Mouse (Mus musculus) heart, adult 11 months (tissue): Measurements from ENCODE around the gene Psmf1.
A peak's percentile ranks its signal among the peaks of the same experiment; 100 is the strongest.

Experiments
- DNase-seq: peaks from one replicate; pipeline ENCODE4 v3.0.0; 2022

Psmf1 gene

GRCm38 (mm10) chr2:151733151-151733865 is 10.7 kb downstream of the Psmf1 start:
- DNase-seq = peak; percentile 63

GRCm38 (mm10) chr2:151724094-151724493 is 19.9 kb downstream of the Psmf1 start:
- DNase-seq = no peak

DNA sequence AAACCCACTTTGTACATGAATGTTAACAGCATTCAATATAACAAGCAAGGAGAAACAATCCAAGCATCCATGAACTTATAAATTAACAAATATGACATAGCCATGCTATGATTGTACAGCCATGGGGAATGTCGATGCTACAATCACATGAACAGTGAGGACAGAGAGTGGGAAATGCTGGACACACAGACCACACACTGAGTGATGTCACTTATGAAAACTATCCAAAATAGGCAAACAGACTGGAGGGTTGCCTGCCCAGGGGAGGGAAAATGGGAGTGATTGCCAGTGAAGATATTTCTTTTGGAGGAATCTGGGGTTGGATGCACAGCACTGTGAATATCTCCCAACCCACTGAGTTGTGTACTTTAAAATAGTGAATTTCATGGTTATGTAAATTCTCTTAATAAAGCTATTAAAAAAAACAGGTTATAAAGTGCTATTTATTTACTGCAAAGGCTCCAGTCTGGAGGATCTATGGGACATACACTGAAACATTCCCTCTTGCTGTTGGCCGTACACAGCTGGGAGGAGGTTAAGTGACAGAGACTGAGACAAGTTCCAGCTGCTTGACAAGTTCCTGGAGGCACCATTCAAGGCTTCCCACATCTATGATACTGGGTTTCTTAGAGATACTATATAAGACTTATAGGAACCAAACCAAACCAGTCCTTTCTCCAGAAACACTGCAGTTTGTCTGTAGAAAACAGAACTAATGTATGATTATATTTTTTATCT is 27.5 kb downstream of the Psmf1 start:
- no peak for DNase-seq

- no peak for DNase-seq
These were observed 28.5 kb downstream of the Psmf1 start for GRCm38 (mm10) chr2:151715526-151715925.

DNA sequence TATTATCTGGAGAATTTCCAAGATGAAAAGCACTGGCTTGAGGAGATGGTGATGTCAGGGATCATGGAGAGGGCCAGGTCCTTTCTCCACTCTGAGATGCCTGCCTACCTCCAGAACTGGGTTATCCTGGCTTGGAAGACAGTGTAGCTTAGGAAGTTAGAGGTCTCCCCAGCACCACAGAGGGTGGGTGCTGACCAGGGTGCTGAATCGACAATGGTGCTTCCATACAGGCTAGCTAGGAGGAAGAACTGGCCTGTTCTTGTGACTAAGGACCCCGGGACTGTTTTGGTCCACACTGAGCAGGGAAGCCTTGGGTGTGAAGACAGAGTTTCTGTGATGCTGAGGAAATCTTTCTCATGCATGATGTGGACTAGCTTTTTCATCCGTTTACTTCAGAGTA is 31.3 kb downstream of the Psmf1 start:
- DNase-seq = no peak

GRCm38 (mm10) chr2:151702851-151703190 is 41.2 kb downstream of the Psmf1 start:
- DNase-seq = no peak

GRCm38 (mm10) chr2:151702146-151702850 is 41.7 kb downstream of the Psmf1 start:
- DNase-seq = peak; percentile 91

- no peak for DNase-seq
These were observed 42.5 kb downstream of the Psmf1 start, which contains the start of gene Tmem74b for GRCm38 (mm10) chr2:151701231-151702145. Tmem74b (plus strand) TSS chr2:151702008.

DNA sequence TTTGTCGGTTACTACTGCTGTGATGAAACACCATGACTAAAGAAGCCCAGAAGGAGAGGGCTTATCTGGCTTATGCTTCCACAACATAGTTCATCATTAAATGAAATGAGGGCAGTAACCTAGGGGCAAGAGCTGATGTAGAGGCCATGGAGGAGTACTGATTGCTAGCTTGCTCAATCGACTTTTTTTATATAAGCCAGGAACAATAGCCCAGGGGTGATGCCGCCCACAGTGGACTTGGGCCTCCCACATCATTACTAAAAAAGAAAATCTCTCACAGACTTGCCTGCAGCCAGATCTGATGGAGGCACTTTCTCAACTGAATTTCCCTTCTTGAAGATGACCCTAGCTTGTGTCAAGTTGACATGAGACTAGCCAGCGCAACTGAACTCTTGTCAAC is 61.0 kb downstream of the Psmf1 start:
- peak; percentile 61 for DNase-seq

GRCm38 (mm10) chr2:151682357-151682756 is 61.6 kb downstream of the Psmf1 start:
- DNase-seq = peak; percentile 77

- DNase-seq = no peak
These were observed 67.8 kb downstream of the Psmf1 start for GRCm38 (mm10) chr2:151676234-151676633.

GRCm38 (mm10) chr2:151670968-151671329 is 73.0 kb downstream of the Psmf1 start:
- no peak for DNase-seq

DNA sequence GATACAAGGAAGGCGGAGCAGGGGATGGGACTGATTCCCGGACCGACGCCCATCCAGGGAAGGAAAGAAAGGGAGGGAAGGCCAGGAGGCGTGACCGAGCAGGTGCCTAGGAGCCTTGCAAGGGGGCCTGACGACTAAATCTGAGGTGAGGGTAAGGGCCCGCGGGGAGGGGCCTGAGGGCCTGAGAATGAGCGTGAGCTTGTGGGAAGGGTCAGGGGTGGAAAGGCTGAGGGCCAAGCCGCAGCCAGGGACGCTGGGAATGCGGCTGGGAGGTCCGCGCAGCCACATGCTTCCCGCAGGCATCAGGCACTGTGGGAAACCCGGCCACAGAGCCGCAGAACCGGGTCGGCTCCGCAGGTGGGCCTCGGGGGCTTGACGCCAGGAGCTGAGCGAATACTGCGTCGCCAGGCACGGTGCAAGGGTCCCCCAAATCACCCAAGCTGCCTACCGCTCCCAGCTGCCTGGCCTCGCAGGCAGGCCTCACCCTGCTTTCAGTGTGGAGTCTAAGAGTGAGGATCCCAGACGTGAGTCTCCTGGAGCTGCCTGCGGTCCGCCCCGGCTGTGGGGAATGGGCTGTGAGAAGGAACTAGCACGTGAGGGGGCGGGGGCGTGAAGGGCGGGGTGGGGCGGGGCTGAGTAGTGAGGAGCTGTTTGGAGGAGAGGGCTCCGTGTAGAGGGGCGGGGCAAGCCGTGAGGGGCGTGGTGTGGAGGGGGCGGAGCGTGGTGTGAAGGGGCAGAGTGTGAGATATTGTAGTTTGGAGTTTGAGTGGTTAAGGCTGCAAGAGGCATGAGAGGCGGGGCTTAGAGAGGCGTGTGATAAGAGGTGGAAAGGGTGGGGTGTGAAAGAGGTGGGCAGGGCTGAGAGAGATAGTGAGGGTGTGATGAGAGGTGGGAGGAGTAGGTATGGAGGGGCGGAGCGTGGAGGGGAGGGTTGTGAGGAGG is 73.7 kb downstream of the Psmf1 start:
- DNase-seq = no peak

GRCm38 (mm10) chr2:151668433-151668832 is 75.6 kb downstream of the Psmf1 start, which contains the start of gene Rad21l:
Rad21l (minus strand) TSS chr2:151668533.
- DNase-seq = no peak
